Mouse (Mus musculus) adrenal gland, adult 8-10 months (tissue): ENCODE measurements around the gene Fam229b. TPM values are rescaled to one million over a fixed set of nuclear protein-coding genes. Genes with fewer than 3 reads are reported as not detected.
A peak's percentile ranks its signal among the peaks of the same experiment; 100 is the strongest.

Source experiments
- DNase-seq: peaks from one replicate; pipeline ENCODE4 v3.0.0; 2022
- total RNA-seq, 4 experiments: library from RNA; stranded (reverse); gene quantifications; 2 replicates each; pipeline ENCODE4 v1.2.4; 2022

Gene Fam229b
- total RNA-seq: 1 to 10 TPM; 3.3 to 6.4 (median 4.3) TPM

- peak; percentile 87 for DNase-seq
These were observed at the start of gene Fam229b, which contains the start of gene Tube1 for GRCm38 (mm10) chr10:39133462-39134310. Fam229b (minus strand) TSS chr10:39133914. Tube1 (plus strand) TSS chr10:39133976.

- no peak for DNase-seq
These were observed 43.3 kb upstream of the Fam229b start for GRCm38 (mm10) chr10:39176981-39177380.

- DNase-seq: no peak
These were observed 39.4 kb upstream of the Fam229b start for GRCm38 (mm10) chr10:39173077-39173476.

- DNase-seq: no peak
These were observed 38.8 kb upstream of the Fam229b start for GRCm38 (mm10) chr10:39172540-39172931.

GRCm38 (mm10) chr10:39171603-39172539 is 38.2 kb upstream of the Fam229b start:
- DNase-seq: peak; percentile 87

GRCm38 (mm10) chr10:39171134-39171533 is 37.4 kb upstream of the Fam229b start:
- DNase-seq: peak; percentile 88

- no peak for DNase-seq
These were observed 37.0 kb upstream of the Fam229b start for GRCm38 (mm10) chr10:39170706-39171105.

GRCm38 (mm10) chr10:39170181-39170580 is 36.5 kb upstream of the Fam229b start:
- peak; percentile 45 for DNase-seq

- DNase-seq: no peak
These were observed 35.9 kb upstream of the Fam229b start for GRCm38 (mm10) chr10:39169642-39170041.

- no peak for DNase-seq
These were observed 33.9 kb upstream of the Fam229b start for GRCm38 (mm10) chr10:39167611-39168010.

- no peak for DNase-seq
These were observed 32.0 kb upstream of the Fam229b start for GRCm38 (mm10) chr10:39165632-39166115.

GRCm38 (mm10) chr10:39163694-39164093 is 30.0 kb upstream of the Fam229b start, which contains the start of gene Ccn6:
Ccn6 (minus strand) TSS chr10:39163794.
- DNase-seq: no peak

- no peak for DNase-seq
These were observed 29.2 kb upstream of the Fam229b start for GRCm38 (mm10) chr10:39162666-39163484.

GRCm38 (mm10) chr10:39161406-39161805 is 27.7 kb upstream of the Fam229b start:
- DNase-seq: no peak

GRCm38 (mm10) chr10:39158306-39158705 is 24.6 kb upstream of the Fam229b start:
- no peak for DNase-seq

- DNase-seq: no peak
These were observed 23.6 kb upstream of the Fam229b start for GRCm38 (mm10) chr10:39157321-39157720.

- no peak for DNase-seq
These were observed 23.0 kb upstream of the Fam229b start for GRCm38 (mm10) chr10:39156719-39157118.

GRCm38 (mm10) chr10:39142216-39142615 is 8.5 kb upstream of the Fam229b start:
- no peak for DNase-seq

GRCm38 (mm10) chr10:39141401-39141800 is 7.7 kb upstream of the Fam229b start:
- no peak for DNase-seq

GRCm38 (mm10) chr10:39140843-39141242 is 7.1 kb upstream of the Fam229b start:
- DNase-seq: no peak

GRCm38 (mm10) chr10:39138761-39139160 is 5.0 kb upstream of the Fam229b start:
- DNase-seq: no peak

- no peak for DNase-seq
These were observed 4.1 kb upstream of the Fam229b start for GRCm38 (mm10) chr10:39137766-39138165.
